Mouse (Mus musculus): ENCODE data around the gene Lsp1. TPM values are rescaled to one million over a fixed set of nuclear protein-coding genes. Genes with fewer than 3 reads are reported as not detected.

Lsp1 gene
- 196 and 211 TPM in 2 replicates for polyA plus RNA-seq (2015; fragmentation: Nextera tagmentation; extraction: Ambion mirVana)

DNA sequence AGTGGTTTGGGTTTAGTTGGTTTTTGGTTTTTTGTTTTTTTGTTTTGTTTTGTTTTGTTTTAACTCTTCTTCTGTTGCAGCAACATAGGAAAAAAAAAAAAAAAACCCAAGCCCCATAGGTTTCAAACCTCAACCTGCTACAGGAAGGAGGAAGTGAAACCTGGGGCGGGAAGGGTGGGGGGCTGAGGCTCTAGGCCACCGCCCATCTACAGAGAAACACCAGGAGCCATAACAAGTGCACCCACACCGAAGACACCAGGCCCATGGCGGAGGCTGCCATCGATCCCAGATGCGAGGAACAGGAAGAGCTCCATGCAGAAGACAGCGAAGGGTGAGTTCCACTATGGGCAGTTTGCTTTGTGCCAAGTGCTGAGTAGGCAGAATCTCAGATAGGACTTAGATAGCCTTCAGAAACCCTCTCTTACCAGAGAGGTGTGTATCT lies at the start of gene Lsp1:
TSS of gene Lsp1 (plus strand) at position 174 of the 442 bp plus-strand sequence.
- no peaks in the 10 kb centered on the region for H3K27me3 ChIP-seq (replicated peaks)
- no peak within 1 kb of the TSS for H3K9ac ChIP-seq
- no peak for ATAC-seq (ENCODE audit: insufficient read depth, low FRiP score, low read depth)
- no peak within 1 kb of the TSS for H3K4me2 ChIP-seq
- H3K9me3 ChIP-seq = no peaks in the 10 kb centered on the region
- 85% methylated on average over 7 of the region's 7 CpGs for WGBS
- H3K4me1 ChIP-seq = peaks cover 28% of the 10 kb centered on the region
- H3K4me3 ChIP-seq (replicated peaks) = no peak within 1 kb of the TSS
- H3K36me3 ChIP-seq = no peaks in the 10 kb centered on the region
- peak within 1 kb of the TSS; percentile 96 for H3K27ac ChIP-seq

- no peak for ATAC-seq (ENCODE audit: insufficient read depth, low FRiP score, low read depth)
- no peak overlapping the region for H3K4me2 ChIP-seq
- H3K27me3 ChIP-seq (replicated peaks) = no peaks in the 10 kb centered on the region
- no peaks in the 10 kb centered on the region for H3K9me3 ChIP-seq
- H3K27ac ChIP-seq = no peak overlapping the region
- 84% methylated on average over 6 of the region's 6 CpGs for WGBS
- H3K4me1 ChIP-seq = no peaks in the 10 kb centered on the region
- H3K9ac ChIP-seq = no peak overlapping the region
- no peak overlapping the region for H3K4me3 ChIP-seq (replicated peaks)
- no peaks in the 10 kb centered on the region for H3K36me3 ChIP-seq
These were observed 47.3 kb upstream of the Lsp1 start for GRCm38 (mm10) chr7:142413285-142413684.

- no peak overlapping the region for H3K27ac ChIP-seq
- no peak for ATAC-seq (ENCODE audit: insufficient read depth, low FRiP score, low read depth)
- no peaks in the 10 kb centered on the region for H3K4me1 ChIP-seq
- no peaks in the 10 kb centered on the region for H3K27me3 ChIP-seq (replicated peaks)
- 54% methylated on average over 4 of the region's 4 CpGs for WGBS
- no peak overlapping the region for H3K4me2 ChIP-seq
- no peak overlapping the region for H3K4me3 ChIP-seq (replicated peaks)
- H3K9me3 ChIP-seq = no peaks in the 10 kb centered on the region
- H3K36me3 ChIP-seq = no peaks in the 10 kb centered on the region
- no peak overlapping the region for H3K9ac ChIP-seq
These were observed 45.3 kb upstream of the Lsp1 start for GRCm38 (mm10) chr7:142415314-142415713.

DNA sequence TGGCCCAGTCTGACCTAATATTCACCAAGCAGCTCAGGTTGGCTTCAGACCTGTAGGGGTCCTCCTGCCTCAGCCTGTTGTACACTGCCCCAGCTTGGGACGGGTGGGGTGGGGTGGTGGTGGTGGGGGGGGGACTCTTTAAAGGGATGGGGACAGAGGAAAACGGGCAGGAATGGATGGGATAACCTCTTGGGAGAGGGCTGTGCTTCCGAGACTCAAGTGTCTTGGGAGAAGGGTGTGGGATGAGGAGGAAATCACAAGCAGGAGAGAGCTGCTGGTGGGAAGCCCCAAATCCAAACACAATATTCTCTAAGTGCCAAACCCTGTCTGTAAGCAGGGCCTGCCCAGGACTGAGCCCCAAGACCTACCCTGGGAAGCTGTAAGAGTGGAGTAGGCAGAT lies 44.4 kb upstream of the Lsp1 start:
- no peak for ATAC-seq (ENCODE audit: insufficient read depth, low FRiP score, low read depth)
- Histone ChIP-seq H3K9ac (no peak overlapping the region), H3K9me3 (no peaks in the 10 kb centered on the region), H3K4me3 (replicated peaks) (no peak overlapping the region), H3K36me3 (no peaks in the 10 kb centered on the region), H3K4me2 (no peak overlapping the region), H3K27ac (no peak overlapping the region), H3K4me1 (no peaks in the 10 kb centered on the region), H3K27me3 (replicated peaks) (no peaks in the 10 kb centered on the region)
- WGBS = 70% methylated on average over 3 of the region's 3 CpGs

DNA sequence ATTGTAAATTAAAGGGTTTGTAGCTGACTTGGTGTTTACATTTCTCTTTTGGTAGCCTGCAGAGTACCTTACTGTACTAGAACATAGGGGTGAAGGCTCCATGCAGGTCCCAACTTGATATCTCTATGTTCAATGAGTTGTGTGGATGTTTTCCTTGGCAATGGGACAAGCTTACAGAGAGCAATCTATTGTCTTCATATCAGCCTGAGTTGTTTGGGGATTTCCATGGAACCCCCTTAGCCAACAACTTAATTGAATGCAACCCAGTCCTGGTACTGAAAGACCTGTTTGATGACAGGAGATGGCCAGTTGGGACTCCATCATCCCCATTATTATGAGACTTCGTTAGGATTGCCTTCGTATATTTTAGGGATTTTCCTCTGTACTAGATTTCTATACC lies 42.6 kb upstream of the Lsp1 start:
- no peak overlapping the region for H3K4me2 ChIP-seq
- no peaks in the 10 kb centered on the region for H3K27me3 ChIP-seq (replicated peaks)
- no peak overlapping the region for H3K9ac ChIP-seq
- H3K9me3 ChIP-seq = no peaks in the 10 kb centered on the region
- H3K36me3 ChIP-seq = no peaks in the 10 kb centered on the region
- H3K4me1 ChIP-seq = no peaks in the 10 kb centered on the region
- H3K27ac ChIP-seq = no peak overlapping the region
- ATAC-seq (ENCODE audit: insufficient read depth, low FRiP score, low read depth) = no peak
- no peak overlapping the region for H3K4me3 ChIP-seq (replicated peaks)
- 88% methylated on average over 2 of the region's 2 CpGs for WGBS

DNA sequence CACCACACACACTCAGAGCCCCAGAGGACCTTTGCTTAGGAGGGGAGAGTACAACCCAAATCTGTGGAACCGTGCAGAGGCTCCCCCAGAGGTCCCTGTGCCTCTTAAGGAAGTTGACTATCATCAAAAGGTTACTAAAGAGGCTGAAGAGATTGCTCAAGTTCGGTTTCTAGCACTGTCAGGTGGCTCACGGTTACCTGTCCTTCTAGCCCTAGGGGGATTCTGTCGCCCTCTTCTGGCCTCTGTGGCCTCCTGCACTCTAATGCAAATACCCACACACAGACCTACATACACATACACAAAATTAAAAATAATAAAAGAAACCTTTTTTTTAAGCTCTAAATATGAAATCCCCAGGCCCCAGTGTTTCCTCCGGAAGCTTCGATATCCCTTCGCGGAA lies 41.9 kb upstream of the Lsp1 start:
- H3K4me1 ChIP-seq = no peaks in the 10 kb centered on the region
- ATAC-seq (ENCODE audit: insufficient read depth, low FRiP score, low read depth) = no peak
- H3K27me3 ChIP-seq (replicated peaks) = no peaks in the 10 kb centered on the region
- no peaks in the 10 kb centered on the region for H3K9me3 ChIP-seq
- no peak overlapping the region for H3K4me3 ChIP-seq (replicated peaks)
- no peaks in the 10 kb centered on the region for H3K36me3 ChIP-seq
- no peak overlapping the region for H3K4me2 ChIP-seq
- H3K27ac ChIP-seq = no peak overlapping the region
- H3K9ac ChIP-seq = no peak overlapping the region
- WGBS = 87% methylated on average over 8 of the region's 8 CpGs

DNA sequence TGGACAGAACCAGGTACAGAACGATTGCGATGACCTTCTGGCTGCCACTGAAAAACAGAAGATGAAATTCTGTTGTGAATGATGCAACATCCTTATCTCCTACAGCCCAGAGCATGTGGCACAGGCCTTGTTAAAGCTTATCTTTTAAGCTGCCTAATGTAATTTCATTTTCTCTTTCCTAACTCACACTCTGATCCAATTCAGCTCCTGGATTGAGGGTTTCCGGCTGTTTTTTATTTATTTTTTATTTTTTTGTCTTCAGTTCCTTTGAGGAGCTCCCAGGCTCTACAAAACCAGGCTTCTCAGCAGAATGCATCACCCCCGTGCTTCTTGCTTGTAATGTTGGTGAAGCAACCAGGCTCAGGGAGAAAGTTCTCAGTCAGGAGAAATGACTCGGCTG lies 40.7 kb upstream of the Lsp1 start:
- no peak overlapping the region for H3K4me3 ChIP-seq (replicated peaks)
- no peak overlapping the region for H3K4me2 ChIP-seq
- WGBS = 69% methylated on average over 5 of the region's 5 CpGs
- peak; percentile 70; the same call in 1 of the 2 replicates for ATAC-seq (ENCODE audit: insufficient read depth, low FRiP score, low read depth)
- H3K36me3 ChIP-seq = no peaks in the 10 kb centered on the region
- no peaks in the 10 kb centered on the region for H3K9me3 ChIP-seq
- H3K4me1 ChIP-seq = no peaks in the 10 kb centered on the region
- H3K9ac ChIP-seq = no peak overlapping the region
- no peak overlapping the region for H3K27ac ChIP-seq
- H3K27me3 ChIP-seq (replicated peaks) = no peaks in the 10 kb centered on the region

- H3K4me1 ChIP-seq = no peaks in the 10 kb centered on the region
- no peaks in the 10 kb centered on the region for H3K36me3 ChIP-seq
- no peaks in the 10 kb centered on the region for H3K9me3 ChIP-seq
- no peak for ATAC-seq (ENCODE audit: insufficient read depth, low FRiP score, low read depth)
- no peak overlapping the region for H3K9ac ChIP-seq
- H3K27ac ChIP-seq = no peak overlapping the region
- H3K4me3 ChIP-seq (replicated peaks) = no peak overlapping the region
- 65% methylated on average over 2 of the region's 2 CpGs for WGBS
- no peaks in the 10 kb centered on the region for H3K27me3 ChIP-seq (replicated peaks)
- no peak overlapping the region for H3K4me2 ChIP-seq
These were observed 38.8 kb upstream of the Lsp1 start for GRCm38 (mm10) chr7:142421826-142422225.

GRCm38 (mm10) chr7:142425641-142426213 lies 34.9 kb upstream of the Lsp1 start:
- Histone ChIP-seq H3K27me3 (replicated peaks) (no peaks in the 10 kb centered on the region), H3K4me2 (no peak overlapping the region), H3K4me1 (peaks cover 14% of the 10 kb centered on the region), H3K27ac (no peak overlapping the region), H3K36me3 (no peaks in the 10 kb centered on the region), H3K4me3 (replicated peaks) (no peak overlapping the region), H3K9ac (no peak overlapping the region), H3K9me3 (no peaks in the 10 kb centered on the region)
- WGBS = 60% methylated on average over 11 of the region's 11 CpGs
- no peak for ATAC-seq (ENCODE audit: insufficient read depth, low FRiP score, low read depth)

DNA sequence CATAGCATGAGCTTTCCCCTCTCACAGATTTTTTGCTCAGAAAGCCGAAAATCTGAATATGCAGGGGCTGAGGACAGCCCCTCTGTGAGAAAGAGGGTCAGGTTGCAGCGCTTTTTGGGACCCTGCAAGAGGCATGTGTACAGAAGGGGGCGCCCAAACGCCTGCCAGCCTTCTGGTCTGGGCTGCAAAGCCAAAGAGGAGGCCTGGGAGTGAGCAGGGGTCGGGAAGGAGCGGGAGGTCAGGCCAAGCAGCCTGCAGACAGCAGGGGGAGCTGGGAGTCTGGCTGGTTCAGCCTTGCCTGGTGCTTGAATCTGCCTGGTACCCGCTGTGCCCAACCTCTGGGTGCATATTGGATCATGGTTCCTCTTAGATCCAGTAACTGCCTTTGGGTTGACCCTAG lies 32.4 kb upstream of the Lsp1 start:
- Histone ChIP-seq H3K27ac (no peak overlapping the region), H3K9ac (no peak overlapping the region), H3K4me2 (no peak overlapping the region), H3K9me3 (no peaks in the 10 kb centered on the region), H3K4me3 (replicated peaks) (no peak overlapping the region), H3K36me3 (no peaks in the 10 kb centered on the region), H3K27me3 (replicated peaks) (no peaks in the 10 kb centered on the region), H3K4me1 (peaks cover 22% of the 10 kb centered on the region)
- no peak for ATAC-seq (ENCODE audit: insufficient read depth, low FRiP score, low read depth)
- WGBS = 14% methylated on average over 7 of the region's 7 CpGs

GRCm38 (mm10) chr7:142430160-142430678 lies 30.4 kb upstream of the Lsp1 start:
- no peaks in the 10 kb centered on the region for H3K9me3 ChIP-seq
- ATAC-seq (ENCODE audit: insufficient read depth, low FRiP score, low read depth) = peak; percentile 27
- H3K27ac ChIP-seq = peak overlapping the region; percentile 31; the same call in 1 of the 2 replicates
- no peak overlapping the region for H3K9ac ChIP-seq
- H3K4me3 ChIP-seq (replicated peaks) = no peak overlapping the region
- peaks cover 34% of the 10 kb centered on the region for H3K4me1 ChIP-seq
- no peaks in the 10 kb centered on the region for H3K27me3 ChIP-seq (replicated peaks)
- WGBS = 31% methylated on average over 12 of the region's 12 CpGs
- H3K36me3 ChIP-seq = no peaks in the 10 kb centered on the region
- H3K4me2 ChIP-seq = 0 out of 2 replicates have a peak overlapping the region, but pooled peaks have one; percentile 3

GRCm38 (mm10) chr7:142431106-142431505 lies 29.5 kb upstream of the Lsp1 start:
- H3K4me2 ChIP-seq = no peak overlapping the region
- H3K4me1 ChIP-seq = peaks cover 35% of the 10 kb centered on the region
- ATAC-seq (ENCODE audit: insufficient read depth, low FRiP score, low read depth) = no peak
- no peak overlapping the region for H3K9ac ChIP-seq
- no peak overlapping the region for H3K27ac ChIP-seq
- H3K4me3 ChIP-seq (replicated peaks) = no peak overlapping the region
- no peaks in the 10 kb centered on the region for H3K9me3 ChIP-seq
- H3K27me3 ChIP-seq (replicated peaks) = no peaks in the 10 kb centered on the region
- WGBS = 86% methylated on average over 14 of the region's 14 CpGs
- no peaks in the 10 kb centered on the region for H3K36me3 ChIP-seq
